Mouse (Mus musculus): ENCODE results near the gene Klhl3. TPM values are rescaled to one million over a fixed set of nuclear protein-coding genes. Genes with fewer than 3 reads are reported as not detected.

The Klhl3 gene
- 0.19 TPM for polyA plus RNA-seq (2014; fragmentation: Illumina TruSeq; extraction: RNeasy Lipid Tissue Mini Kit (QIAGEN cat#74804); ENCODE audit: low replicate concordance)

GRCm38 (mm10) chr13:58113061-58113900 lies at the start of gene Klhl3:
Klhl3 (minus strand) TSS chr13:58113592.

GRCm38 (mm10) chr13:58157447-58158098 lies 44.2 kb upstream of the Klhl3 start, which contains the start of gene Idnk:
Idnk (plus strand) TSS chr13:58157649.

GRCm38 (mm10) chr13:58128396-58128767 lies 15.0 kb upstream of the Klhl3 start, which contains the start of gene Hnrnpa0:
Hnrnpa0 (minus strand) TSS chr13:58128556.

Other genes starting within 250 kb of the Klhl3 start
- gene Spock1, start 205.3 kb downstream of the Klhl3 start, polyA plus RNA-seq (2014; fragmentation: Illumina TruSeq; extraction: RNeasy Lipid Tissue Mini Kit (QIAGEN cat#74804); ENCODE audit: low replicate concordance): 0.30 TPM
- gene Hnrnpa0, start 15.0 kb upstream of the Klhl3 start, polyA plus RNA-seq (2014; fragmentation: Illumina TruSeq; extraction: RNeasy Lipid Tissue Mini Kit (QIAGEN cat#74804); ENCODE audit: low replicate concordance): 86.3 TPM
- gene Idnk, start 44.1 kb upstream of the Klhl3 start, polyA plus RNA-seq (2014; fragmentation: Illumina TruSeq; extraction: RNeasy Lipid Tissue Mini Kit (QIAGEN cat#74804); ENCODE audit: low replicate concordance): 9.4 TPM
- gene Ubqln1, start 102.1 kb upstream of the Klhl3 start, polyA plus RNA-seq (2014; fragmentation: Illumina TruSeq; extraction: RNeasy Lipid Tissue Mini Kit (QIAGEN cat#74804); ENCODE audit: low replicate concordance): 188 TPM
- gene Gkap1, start 162.1 kb upstream of the Klhl3 start, polyA plus RNA-seq (2014; fragmentation: Illumina TruSeq; extraction: RNeasy Lipid Tissue Mini Kit (QIAGEN cat#74804); ENCODE audit: low replicate concordance): 29.1 TPM
- 2.0 TPM for gene Kif27, start 245.5 kb upstream of the Klhl3 start, polyA plus RNA-seq (2014; fragmentation: Illumina TruSeq; extraction: RNeasy Lipid Tissue Mini Kit (QIAGEN cat#74804); ENCODE audit: low replicate concordance)